Mouse (Mus musculus) bone marrow, adult 2 months (tissue): ENCODE data around the gene Rhoh.

Experiments
- CTCF ChIP-seq: fragments of 200-500 bp; IDR thresholded peaks from 2 replicates; pipeline ENCODE4 v1.5.1; 2011; ENCODE audit warnings: low read length, control low read depth; ENCODE audit not compliant: control insufficient read depth, insufficient read depth
- POLR2A ChIP-seq: fragments of 200-500 bp; IDR thresholded peaks from 2 replicates; pipeline ENCODE4 v1.6.1; 2011; ENCODE audit warnings: low read depth, mild to moderate bottlenecking, control low read depth, low read length, borderline replicate concordance; ENCODE audit not compliant: control insufficient read depth

DNA sequence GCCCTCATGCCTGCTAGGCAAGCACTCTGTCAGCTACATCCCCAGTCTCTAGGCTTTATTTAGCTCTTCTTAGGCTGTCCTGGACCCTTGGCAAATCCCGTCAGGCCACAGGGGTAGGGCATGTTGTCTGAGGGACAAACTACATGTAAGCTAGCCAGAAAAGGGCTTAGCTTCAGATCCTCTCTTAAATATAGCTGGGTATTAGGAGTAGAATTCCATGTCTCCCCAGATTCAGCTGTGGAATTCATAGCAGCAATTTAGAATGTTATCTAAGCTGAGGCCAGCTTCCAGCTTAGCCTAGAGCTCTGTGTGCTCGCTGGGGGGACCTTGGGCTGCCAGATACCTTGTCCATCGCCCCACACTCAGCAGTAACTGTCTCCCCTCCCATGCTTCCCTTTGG, 14.1 kb upstream of the Rhoh start:
- TF ChIP-seq POLR2A (no peak), CTCF (no peak)
